In genomic region chr12:114495741-114496140, GRCm38 (mm10) we compare ENCODE assay signal across 21 mouse cellular contexts.
DNase-seq lines count a peak whose midpoint lies in the region; ATAC-seq lines count a peak whose summit lies in the region.
"Had no signal": no experiment of that assay in that cellular context is flagged by ENCODE, and none has a peak within 500 bp of the region (broad histone marks: within the 10 kb centered on the region; RNA-seq: fewer than 3 reads in every experiment).

No protein-coding gene starts in this region.

- H3K4me2 ChIP-seq in heart, embryonic 11.5 days: no peak overlapping the region
- H3K4me2 ChIP-seq: embryonic facial prominence, embryonic 13.5 days; hindbrain, embryonic 13.5 days; limb, embryonic 13.5 days; liver, embryonic 15.5 days; neural tube, embryonic 13.5 days had no signal

- no peak overlapping the region for H3K4me3 ChIP-seq in heart, embryonic 11.5 days (ENCODE audit: low read depth, low read length)
- H3K4me3 ChIP-seq: embryonic facial prominence, embryonic 13.5 days; gastrocnemius, adult 2 months; heart, adult 2 months; hindbrain, embryonic 13.5 days; left cerebral cortex, adult 2 months; limb, embryonic 13.5 days; liver, embryonic 15.5 days; neural tube, embryonic 13.5 days had no signal

- no peaks in the 10 kb centered on the region for H3K4me1 ChIP-seq in heart, embryonic 11.5 days (ENCODE audit: control insufficient read depth, insufficient read depth, low read length)
- H3K4me1 ChIP-seq: embryonic facial prominence, embryonic 13.5 days; hindbrain, embryonic 13.5 days; limb, embryonic 13.5 days; liver, embryonic 15.5 days; neural tube, embryonic 13.5 days had no signal

- intact Hi-C loops in left cerebral cortex, postnatal 36 days (cut with DNase I): no loop called here

- no peaks in the 10 kb centered on the region for H3K36me3 ChIP-seq in splenic B cell, adult 2 months (ENCODE audit: control insufficient read depth, insufficient read depth, low read length, poor library complexity, severe bottlenecking)
- H3K36me3 ChIP-seq in heart, embryonic 11.5 days (ENCODE audit: control insufficient read depth, insufficient read depth, low read length): no peaks in the 10 kb centered on the region
- H3K36me3 ChIP-seq: embryonic facial prominence, embryonic 13.5 days; hindbrain, embryonic 13.5 days; limb, embryonic 13.5 days; liver, embryonic 15.5 days; neural tube, embryonic 13.5 days had no signal

- H3K9me3 ChIP-seq in heart, embryonic 11.5 days (replicated peaks; ENCODE audit: control insufficient read depth, low read length): no peaks in the 10 kb centered on the region
- H3K9me3 ChIP-seq: liver, embryonic 15.5 days had no signal

- peak; percentile 6 to 11 for DNase-seq in spleen, postnatal 36 days (ENCODE audit: low spot score in 2 of 2)
- no peak for DNase-seq in spleen, adult 12 weeks (ENCODE audit: low spot score)
- peak; percentile 62 for DNase-seq in R1 (ENCODE audit: low read depth, low spot score)
- peak; percentile 45 for DNase-seq in splenic B cell, adult 2 months (ENCODE audit: low read depth, low spot score)
- no peak for DNase-seq in left cerebral cortex, postnatal 36 days (ENCODE audit: low spot score in 2 of 2)
- DNase-seq in right cerebral cortex, postnatal 4 days: no peak
- DNase-seq: adrenal gland, postnatal 25 days; cerebellum, adult 9-10 months; forebrain, postnatal 0 days; gastrocnemius, adult 2 months; heart, adult 2 months; kidney, postnatal 10 days; lung, postnatal 14 days had no signal

- ATAC-seq in heart, embryonic 11.5 days (replicated peaks; ENCODE audit: insufficient number of reproducible peaks, low FRiP score, low TSS enrichment): no peak
- ATAC-seq: forebrain, postnatal 0 days; intestine, postnatal 0 days had no signal

- 36% methylated on average over 2 of the region's 2 CpGs for WGBS in heart, embryonic 11.5 days (ENCODE audit: insufficient replicate concordance)

- no peak overlapping the region for H3K9ac ChIP-seq in heart, embryonic 11.5 days (ENCODE audit: low read depth, low read length)
- H3K9ac ChIP-seq: embryonic facial prominence, embryonic 13.5 days; forebrain, postnatal 0 days; hindbrain, embryonic 13.5 days; limb, embryonic 13.5 days; liver, embryonic 15.5 days; neural tube, embryonic 13.5 days had no signal

- H3K27me3 ChIP-seq in splenic B cell, adult 2 months (ENCODE audit: control insufficient read depth, insufficient read depth, low read length, poor library complexity, severe bottlenecking): no peaks in the 10 kb centered on the region
- no peaks in the 10 kb centered on the region for H3K27me3 ChIP-seq in heart, embryonic 11.5 days (ENCODE audit: control insufficient read depth, insufficient read depth, low read length)
- H3K27me3 ChIP-seq: embryonic facial prominence, embryonic 13.5 days; hindbrain, embryonic 13.5 days; limb, embryonic 13.5 days; liver, embryonic 15.5 days; neural tube, embryonic 13.5 days had no signal

- H3K27ac ChIP-seq in heart, embryonic 11.5 days (ENCODE audit: low read depth, low read length): no peak overlapping the region
- H3K27ac ChIP-seq: embryonic facial prominence, embryonic 13.5 days; gastrocnemius, adult 2 months; heart, adult 2 months; hindbrain, embryonic 13.5 days; left cerebral cortex, adult 2 months; limb, embryonic 13.5 days; liver, embryonic 15.5 days; neural tube, embryonic 13.5 days had no signal

Comparison
In these comparisons a context has a peak if more than half of its experiments do, and no peak if none do; other contexts are left out.
1. DNase-seq: peak in spleen, postnatal 36 days (2 of 2), R1 (single experiment) and splenic B cell, adult 2 months (single experiment); none in spleen, adult 12 weeks (single experiment), left cerebral cortex, postnatal 36 days (0 of 2) and right cerebral cortex, postnatal 4 days (single experiment).